Comparison of ENCODE assay signal across 9 mouse cellular contexts in the genomic region with DNA sequence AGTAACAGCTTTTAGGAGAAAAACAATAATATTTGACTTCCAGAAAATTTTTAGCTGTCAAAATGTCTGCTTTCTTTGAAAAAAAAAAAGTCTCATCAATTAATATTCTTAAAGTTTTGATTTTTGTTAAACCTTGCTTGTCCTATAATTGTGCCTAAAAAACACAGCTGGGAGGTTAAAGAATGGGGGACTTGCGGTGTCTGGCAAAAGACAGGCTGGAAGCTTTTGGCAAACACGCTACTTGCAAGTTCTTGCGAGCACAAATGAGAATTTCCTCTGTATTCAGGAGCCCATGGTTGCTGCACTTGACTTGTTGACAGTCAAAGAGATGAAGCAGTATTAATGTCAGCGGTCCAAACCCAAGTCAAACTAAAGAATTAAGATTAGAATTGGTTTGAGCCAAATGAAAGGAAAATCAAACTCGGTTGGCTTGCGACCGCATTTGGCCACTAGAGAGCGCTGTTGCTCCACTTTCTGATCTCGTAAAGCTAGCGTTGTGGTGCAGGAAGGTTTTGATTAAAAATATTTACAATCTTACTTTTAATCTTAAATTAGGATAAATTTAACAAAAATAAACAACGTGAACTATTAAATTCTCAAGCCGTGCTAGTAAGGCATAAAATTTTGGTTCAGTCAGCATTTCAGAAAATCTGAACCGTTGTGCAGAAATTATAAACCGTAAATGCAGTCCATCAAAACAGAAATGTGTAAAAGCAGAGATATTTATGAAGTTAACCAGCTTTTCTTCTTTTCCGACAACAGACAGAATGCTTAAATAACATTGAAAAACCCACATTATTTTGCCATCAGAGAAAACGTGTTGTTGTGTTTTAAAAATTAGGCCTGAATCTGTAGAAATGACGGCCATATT. TPM values are rescaled to one million over a fixed set of nuclear protein-coding genes. Genes with fewer than 3 reads are reported as not detected.
A peak's percentile ranks its signal among the peaks of the same experiment; 100 is the strongest.
DNase-seq lines count a peak whose midpoint lies in the region; TF ChIP-seq lines count a peak whose summit lies in the region.
"Had no signal": no experiment of that assay in that cellular context is flagged by ENCODE, and none has a peak within 500 bp of the region (broad histone marks: within the 10 kb centered on the region; RNA-seq: fewer than 3 reads in every experiment).

No protein-coding gene starts in this region.

- H3K27ac ChIP-seq in heart, adult 2 months, result no peak overlapping the region
- H3K27ac ChIP-seq: embryonic facial prominence, embryonic 13.5 days had no signal

- H3K27me3 ChIP-seq in heart, adult 2 months (ENCODE audit: control insufficient read depth, insufficient read depth, low read length), result peaks cover 42% of the 10 kb centered on the region
- H3K27me3 ChIP-seq in E14TG2a.4 (ENCODE audit: insufficient read depth, low read length) (peaks cover 89% of the 10 kb centered on the region), myocyte (ENCODE audit: control insufficient read depth, insufficient read depth, insufficient read length) (peaks cover 60% of the 10 kb centered on the region)

- H3ac ChIP-seq in myocyte (ENCODE audit: control insufficient read depth, insufficient read length), result no peak overlapping the region

- no peaks in the 10 kb centered on the region for H3K9me3 ChIP-seq in E14TG2a.4 (ENCODE audit: low read length)
- H3K9me3 ChIP-seq: embryonic facial prominence, embryonic 13.5 days had no signal

- peak; percentile 57 to 84 for DNase-seq in heart, adult 2 months
- no peak for DNase-seq in heart, postnatal 25 days (ENCODE audit: low spot score)
- peak; percentile 40 for DNase-seq in c-Kit-positive CD71-positive TER-119-positive erythroid progenitor cells, embryonic 14.5 days (ENCODE audit: low spot score)
- peak; percentile 79 to 88 for DNase-seq in heart, postnatal 14 days
- peak; percentile 74 to 84 for DNase-seq in left cerebral cortex, adult 18-20 months (ENCODE audit: low spot score in 2 of 2)
- DNase-seq in testis, postnatal 14 days (ENCODE audit: low spot score), result peak; percentile 70

- peak; percentile 99 for TF ChIP-seq CTCF in heart, adult 2 months (IDR thresholded peaks at IDR 0.05)
- peak; percentile 91 for TF ChIP-seq CTCF in E14TG2a.4 (conservative IDR thresholded peaks at IDR 0.05; ENCODE audit: low read length)

- H3K4me2 ChIP-seq in myocyte (ENCODE audit: low read depth), result peak overlapping the region; percentile 24
- H3K4me2 ChIP-seq: embryonic facial prominence, embryonic 13.5 days had no signal

- no peak for TF ChIP-seq POLR2A in heart, adult 2 months (IDR thresholded peaks at IDR 0.05; ENCODE audit: insufficient read depth, low read depth, low read length)
- TF ChIP-seq POLR2A in myocyte (IDR thresholded peaks at IDR 0.05; ENCODE audit: insufficient read length, low read depth), result no peak

- peak; percentile 62; the same call in 1 of the 2 replicates for TF ChIP-seq EP300 in heart, adult 2 months (IDR thresholded peaks at IDR 0.05; ENCODE audit: insufficient read depth, low read depth, low read length)

- H3K4me3 ChIP-seq in heart, adult 2 months, result no peak overlapping the region
- H3K4me3 ChIP-seq in E14TG2a.4 (replicated peaks; ENCODE audit: low read length), result no peak overlapping the region
- no peak overlapping the region for H3K4me3 ChIP-seq in myocyte
- H3K4me3 ChIP-seq: embryonic facial prominence, embryonic 13.5 days had no signal

- no peak overlapping the region for H3K9ac ChIP-seq in heart, adult 2 months (ENCODE audit: low read depth, low read length)
- H3K9ac ChIP-seq: embryonic facial prominence, embryonic 13.5 days had no signal

- H3K4me1 ChIP-seq in heart, adult 2 months (ENCODE audit: control insufficient read depth, insufficient read depth, low read length), result no peaks in the 10 kb centered on the region
- peaks cover 41% of the 10 kb centered on the region for H3K4me1 ChIP-seq in E14TG2a.4 (replicated peaks; ENCODE audit: low read depth, low read length)

- intact Hi-C loops in heart, adult 2 months (cut with DNase I), result loop anchor here (1.0 to 5.0 kb wide), 6 partner anchors 260 to 887 kb away; no protein-coding TSS in a partner anchor
- intact Hi-C loops in heart, postnatal 25 days (cut with DNase I), result loop anchor here (2.0 kb wide), 3 partner anchors 435 to 887 kb away; no protein-coding TSS in a partner anchor
- intact Hi-C loops in heart, postnatal 14 days (cut with DNase I), result loop anchor here (2.0 to 10.0 kb wide), 6 partner anchors 260 to 1073 kb away; no protein-coding TSS in a partner anchor

- no peaks in the 10 kb centered on the region for H3K79me2 ChIP-seq in heart, adult 2 months (replicated peaks; ENCODE audit: control insufficient read depth, insufficient read depth, low read length)
- no peaks in the 10 kb centered on the region for H3K79me2 ChIP-seq in myocyte (ENCODE audit: control insufficient read depth, insufficient read depth)

- H3K36me3 ChIP-seq in heart, adult 2 months (ENCODE audit: control insufficient read depth, insufficient read depth, low read length), result no peaks in the 10 kb centered on the region
- H3K36me3 ChIP-seq in E14TG2a.4 (ENCODE audit: insufficient read depth, low read length), result no peaks in the 10 kb centered on the region
- H3K36me3 ChIP-seq in myocyte (ENCODE audit: control insufficient read depth, insufficient read depth), result no peaks in the 10 kb centered on the region
- H3K36me3 ChIP-seq: embryonic facial prominence, embryonic 13.5 days had no signal

- 18% methylated on average over 17 of the region's 17 CpGs for WGBS in heart, adult 2 months

TF ChIP-seq in myocyte, 11 proteins besides CTCF, POLR2A, EP300 and RAD21:
- TF ChIP-seq TCF12 (IDR thresholded peaks at IDR 0.05; ENCODE audit: insufficient read depth, poor library complexity, severe bottlenecking), result no peak
- no peak for TF ChIP-seq USF1 (IDR thresholded peaks at IDR 0.05; ENCODE audit: low read depth)
- TF ChIP-seq MAX (IDR thresholded peaks at IDR 0.05; ENCODE audit: low read depth), result no peak
- no peak for TF ChIP-seq TCF3 (IDR thresholded peaks at IDR 0.05; ENCODE audit: insufficient read length, low read depth)
- TF ChIP-seq MYOD1 (IDR thresholded peaks at IDR 0.05; ENCODE audit: control insufficient read depth in 1 of 3, insufficient read length in 2 of 3, low read depth in 2 of 3), result no peak
- no peak for TF ChIP-seq SRF (IDR thresholded peaks at IDR 0.05; ENCODE audit: control insufficient read depth, insufficient read length, low read depth)
- TF ChIP-seq REST (IDR thresholded peaks at IDR 0.05; ENCODE audit: insufficient read depth, insufficient read length), result no peak
- TF ChIP-seq POLR2AphosphoS2 (IDR thresholded peaks at IDR 0.05; ENCODE audit: insufficient read length, low read depth), result no peak
- TF ChIP-seq CEBPB (IDR thresholded peaks at IDR 0.05; ENCODE audit: insufficient read depth, poor library complexity, severe bottlenecking), result no peak
- TF ChIP-seq MYOG (IDR thresholded peaks at IDR 0.05; ENCODE audit: control insufficient read depth in 1 of 3, insufficient read depth in 1 of 3, insufficient read length in 2 of 3, low read depth in 2 of 3), result no peak
- no peak for TF ChIP-seq E2F4 (IDR thresholded peaks at IDR 0.05; ENCODE audit: insufficient read depth)

RNA-seq across cellular contexts. Expression of gene Hoxd8, which starts 2.2 kb away (rescaled TPM):
- 1 to 10 TPM in 1 of 2 experiments, under 1 TPM in 1; 0.61 to 1.0 TPM for total RNA-seq in heart, adult 2 months (2021)
- polyA plus RNA-seq in heart, adult 2 months (2012; rRNA removed), result 0.59 and 0.61 TPM in 2 replicates
- 1 to 10 TPM; 1.0 to 1.2 TPM for total RNA-seq in heart, postnatal 25 days (2021)
- total RNA-seq in heart, postnatal 14 days (2021), result 1 to 10 TPM; 1.5 to 1.6 TPM
- total RNA-seq in left cerebral cortex, adult 18-20 months (2021), result not detected
- not detected for polyA plus RNA-seq in myocyte (2012; fragmentation: generic; extraction: Trizol)

RNA-seq across cellular contexts. Expression of gene Hoxd9, which starts 4.7 kb away (rescaled TPM):
- total RNA-seq in heart, adult 2 months (2021), result under 1 TPM; 0.16 to 0.29 TPM
- polyA plus RNA-seq in heart, adult 2 months (2012; rRNA removed), result 0.10 and 0.12 TPM in 2 replicates
- total RNA-seq in heart, postnatal 25 days (2021), result under 1 TPM; 0.39 to 0.52 TPM
- total RNA-seq in heart, postnatal 14 days (2021), result under 1 TPM; 0.12 to 0.24 TPM
- not detected for total RNA-seq in left cerebral cortex, adult 18-20 months (2021)
- polyA plus RNA-seq in myocyte (2012; fragmentation: generic; extraction: Trizol), result not detected

RNA-seq across cellular contexts. Expression of gene Hoxd3, which starts 9.5 kb away (rescaled TPM):
- total RNA-seq in heart, adult 2 months (2021), result not detected
- 0.06 TPM in 1 of 2 replicates, not detected in the other for polyA plus RNA-seq in heart, adult 2 months (2012; rRNA removed)
- not detected for total RNA-seq in heart, postnatal 25 days (2021)
- total RNA-seq in heart, postnatal 14 days (2021), result not detected
- total RNA-seq in left cerebral cortex, adult 18-20 months (2021), result not detected
- polyA plus RNA-seq in myocyte (2012; fragmentation: generic; extraction: Trizol), result not detected

RNA-seq across cellular contexts. Expression of gene Hoxd4, which starts 9.5 kb away (rescaled TPM):
- under 1 TPM; 0.21 to 0.45 TPM for total RNA-seq in heart, adult 2 months (2021)
- polyA plus RNA-seq in heart, adult 2 months (2012; rRNA removed), result 0.53 and 1.0 TPM in 2 replicates
- under 1 TPM; 0.42 to 0.56 TPM for total RNA-seq in heart, postnatal 25 days (2021)
- total RNA-seq in heart, postnatal 14 days (2021), result under 1 TPM; 0.36 to 0.51 TPM
- total RNA-seq in left cerebral cortex, adult 18-20 months (2021), result not detected
- polyA plus RNA-seq in myocyte (2012; fragmentation: generic; extraction: Trizol), result not detected
- polyA plus RNA-seq: embryonic facial prominence, embryonic 13.5 days had no signal

RNA-seq across cellular contexts. Expression of gene Hoxd10, which starts 10.5 kb away (rescaled TPM):
- not detected for total RNA-seq in heart, adult 2 months (2021)
- polyA plus RNA-seq in heart, adult 2 months (2012; rRNA removed), result 0.09 TPM in 1 of 2 replicates, not detected in the other
- not detected for total RNA-seq in heart, postnatal 25 days (2021)
- under 1 TPM in 1 of 2 experiments, not detected in 1; 0.14 TPM for total RNA-seq in heart, postnatal 14 days (2021)
- not detected for total RNA-seq in left cerebral cortex, adult 18-20 months (2021)
- not detected for polyA plus RNA-seq in myocyte (2012; fragmentation: generic; extraction: Trizol)
